Mouse (Mus musculus): Measurements from ENCODE around the gene Disp1. TPM values are rescaled to one million over a fixed set of nuclear protein-coding genes. Genes with fewer than 3 reads are reported as not detected.

Disp1 gene
- polyA plus RNA-seq, 1 experiment from 2014 or later, result 4.5 TPM

DNA sequence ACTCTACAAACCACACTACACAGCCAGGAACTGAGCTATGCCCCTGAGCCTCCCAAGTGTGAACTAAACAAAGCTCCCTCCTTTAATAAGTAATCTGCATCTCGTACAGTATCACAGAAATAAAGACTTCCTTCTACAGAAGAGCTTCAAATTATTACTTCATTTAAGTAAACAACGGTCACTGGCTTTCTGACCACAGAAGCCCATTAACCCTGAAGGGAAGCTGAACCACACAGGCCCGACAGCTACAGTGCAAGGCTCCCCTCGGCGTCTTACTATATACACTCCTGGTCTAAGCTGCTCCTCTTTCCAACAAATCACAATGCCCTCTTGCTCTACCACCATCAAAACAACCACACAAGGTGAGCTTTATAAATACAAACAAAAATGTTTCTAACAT is 50.2 kb downstream of the Disp1 start:
- H3K27ac ChIP-seq (ENCODE audit: low read depth, low read length), result no peak overlapping the region
- no peaks in the 10 kb centered on the region for H3K9me3 ChIP-seq (ENCODE audit: control insufficient read depth)
- no peak overlapping the region for H3K4me3 ChIP-seq (ENCODE audit: low read depth, low read length)
- no peaks in the 10 kb centered on the region for H3K4me1 ChIP-seq (replicated peaks; ENCODE audit: control insufficient read depth, insufficient read depth, low read length)
- H3K27me3 ChIP-seq (replicated peaks; ENCODE audit: control insufficient read depth, insufficient read depth, low read length), result no peaks in the 10 kb centered on the region
- H3K36me3 ChIP-seq (ENCODE audit: control insufficient read depth, insufficient read depth), result no peaks in the 10 kb centered on the region
- ATAC-seq, result no peak
- WGBS, result 61% methylated on average over 5 of the region's 5 CpGs
- TF ChIP-seq CTCF (IDR thresholded peaks at IDR 0.05; ENCODE audit: low read depth), result no peak
- no peak overlapping the region; the same call in 1 of the 2 replicates for H3K9ac ChIP-seq (ENCODE audit: low read depth, low read length)
- H3K4me2 ChIP-seq (replicated peaks; ENCODE audit: low read depth), result no peak overlapping the region

DNA sequence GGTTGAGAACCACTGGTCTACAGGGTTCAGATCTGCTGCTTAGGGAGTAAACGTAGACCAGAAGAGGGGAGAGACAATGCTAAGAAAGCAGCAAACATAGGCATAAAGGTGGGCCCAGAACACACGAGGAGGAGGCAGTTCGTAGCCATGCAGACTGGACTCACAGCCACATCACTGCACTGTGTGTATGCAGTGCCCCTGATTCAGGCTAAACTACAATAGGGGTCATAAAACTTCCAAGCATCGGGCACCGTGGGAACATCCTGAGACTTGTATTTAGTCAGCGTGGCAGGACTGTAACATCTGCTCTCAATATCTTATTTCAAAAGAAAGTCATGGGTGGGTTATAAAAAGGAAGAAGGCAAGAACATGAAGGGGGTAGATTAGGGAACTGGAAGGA is 52.9 kb downstream of the Disp1 start:
- Histone ChIP-seq H3K4me2 (replicated peaks; ENCODE audit: low read depth) (no peak overlapping the region), H3K27ac (ENCODE audit: low read depth, low read length) (no peak overlapping the region), H3K27me3 (replicated peaks; ENCODE audit: control insufficient read depth, insufficient read depth, low read length) (no peaks in the 10 kb centered on the region), H3K9ac (ENCODE audit: low read depth, low read length) (no peak overlapping the region), H3K9me3 (ENCODE audit: control insufficient read depth) (no peaks in the 10 kb centered on the region), H3K36me3 (ENCODE audit: control insufficient read depth, insufficient read depth) (no peaks in the 10 kb centered on the region), H3K4me1 (replicated peaks; ENCODE audit: control insufficient read depth, insufficient read depth, low read length) (no peaks in the 10 kb centered on the region), H3K4me3 (ENCODE audit: low read depth, low read length) (no peak overlapping the region)
- TF ChIP-seq CTCF (IDR thresholded peaks at IDR 0.05; ENCODE audit: low read depth), result no peak
- WGBS, result 57% methylated on average over 6 of the region's 6 CpGs
- no peak for ATAC-seq

DNA sequence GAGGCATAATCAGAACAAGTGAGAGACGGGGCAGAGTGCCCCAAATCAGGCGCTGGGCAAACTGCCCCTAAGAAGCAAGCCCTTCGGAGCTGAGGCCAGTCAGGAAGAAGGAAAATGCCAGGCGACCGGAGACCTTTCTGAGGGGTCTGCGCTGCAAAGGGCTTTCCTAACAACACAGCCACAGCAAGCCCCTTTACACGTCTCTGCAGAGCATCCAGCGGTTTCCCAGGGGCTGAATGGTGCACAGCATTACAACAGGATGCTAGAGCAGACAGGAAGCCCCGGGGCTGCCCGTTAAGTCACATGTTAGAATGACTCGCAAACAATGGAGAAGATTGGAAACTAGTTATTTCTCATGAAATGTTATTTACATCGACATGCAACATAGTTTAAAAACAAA is 53.5 kb downstream of the Disp1 start:
- no peaks in the 10 kb centered on the region for H3K9me3 ChIP-seq (ENCODE audit: control insufficient read depth)
- H3K9ac ChIP-seq (ENCODE audit: low read depth, low read length), result no peak overlapping the region
- 84% methylated on average over 12 of the region's 12 CpGs for WGBS
- no peaks in the 10 kb centered on the region for H3K27me3 ChIP-seq (replicated peaks; ENCODE audit: control insufficient read depth, insufficient read depth, low read length)
- no peaks in the 10 kb centered on the region for H3K4me1 ChIP-seq (replicated peaks; ENCODE audit: control insufficient read depth, insufficient read depth, low read length)
- TF ChIP-seq CTCF (IDR thresholded peaks at IDR 0.05; ENCODE audit: low read depth), result no peak
- H3K4me2 ChIP-seq (replicated peaks; ENCODE audit: low read depth), result no peak overlapping the region
- H3K4me3 ChIP-seq (ENCODE audit: low read depth, low read length), result no peak overlapping the region
- no peak for ATAC-seq
- no peaks in the 10 kb centered on the region for H3K36me3 ChIP-seq (ENCODE audit: control insufficient read depth, insufficient read depth)
- H3K27ac ChIP-seq (ENCODE audit: low read depth, low read length), result no peak overlapping the region

DNA sequence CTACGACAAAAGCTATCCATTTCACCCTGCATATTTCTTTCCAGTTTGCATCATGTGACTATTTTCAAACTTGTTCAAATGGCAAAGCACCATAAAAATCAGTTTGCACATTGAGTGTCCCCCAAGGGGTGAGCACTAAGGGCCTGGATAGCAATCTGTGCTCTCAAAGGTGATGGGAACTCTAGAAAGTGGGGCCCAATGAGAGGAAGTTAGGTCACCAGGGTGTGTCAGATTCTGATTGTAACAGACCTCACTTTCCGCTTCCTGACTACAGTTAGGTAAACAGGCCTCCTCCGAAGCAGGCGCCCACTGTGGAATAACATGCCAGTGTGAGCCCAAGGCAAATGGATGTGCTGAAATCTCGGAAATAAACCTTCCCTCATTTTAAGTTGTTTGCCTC is 54.6 kb downstream of the Disp1 start:
- Histone ChIP-seq H3K27ac (ENCODE audit: low read depth, low read length) (no peak overlapping the region), H3K9me3 (ENCODE audit: control insufficient read depth) (no peaks in the 10 kb centered on the region), H3K27me3 (replicated peaks; ENCODE audit: control insufficient read depth, insufficient read depth, low read length) (no peaks in the 10 kb centered on the region), H3K4me3 (ENCODE audit: low read depth, low read length) (no peak overlapping the region), H3K9ac (ENCODE audit: low read depth, low read length) (no peak overlapping the region), H3K36me3 (ENCODE audit: control insufficient read depth, insufficient read depth) (no peaks in the 10 kb centered on the region), H3K4me2 (replicated peaks; ENCODE audit: low read depth) (no peak overlapping the region), H3K4me1 (replicated peaks; ENCODE audit: control insufficient read depth, insufficient read depth, low read length) (no peaks in the 10 kb centered on the region)
- WGBS, result 90% methylated on average over 5 of the region's 5 CpGs
- ATAC-seq, result no peak
- TF ChIP-seq CTCF (IDR thresholded peaks at IDR 0.05; ENCODE audit: low read depth), result no peak

DNA sequence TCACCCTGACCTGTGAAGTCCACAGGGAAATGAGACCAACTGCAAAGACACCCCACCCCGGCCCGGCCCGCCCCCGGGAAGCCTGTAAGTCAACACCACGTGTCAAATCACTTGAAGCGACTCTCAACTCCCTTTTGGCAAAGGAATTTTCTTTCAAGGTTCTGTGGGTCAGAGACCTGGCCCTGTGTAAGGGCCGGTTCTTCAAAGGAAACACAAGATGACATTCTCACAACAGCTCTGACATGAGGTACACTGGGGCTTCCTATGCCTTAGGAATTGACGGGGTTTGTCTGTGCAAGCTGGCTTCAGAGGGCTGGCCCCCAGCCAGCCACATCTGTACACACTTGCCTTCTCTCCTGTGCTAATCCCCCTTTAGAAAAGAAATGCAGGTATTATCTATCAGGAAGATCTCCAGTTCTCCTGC is 56.7 kb downstream of the Disp1 start:
- Histone ChIP-seq H3K4me2 (replicated peaks; ENCODE audit: low read depth) (no peak overlapping the region), H3K9me3 (ENCODE audit: control insufficient read depth) (no peaks in the 10 kb centered on the region), H3K36me3 (ENCODE audit: control insufficient read depth, insufficient read depth) (no peaks in the 10 kb centered on the region), H3K9ac (ENCODE audit: low read depth, low read length) (no peak overlapping the region), H3K4me3 (ENCODE audit: low read depth, low read length) (no peak overlapping the region), H3K4me1 (replicated peaks; ENCODE audit: control insufficient read depth, insufficient read depth, low read length) (no peaks in the 10 kb centered on the region), H3K27me3 (replicated peaks; ENCODE audit: control insufficient read depth, insufficient read depth, low read length) (no peaks in the 10 kb centered on the region), H3K27ac (ENCODE audit: low read depth, low read length) (no peak overlapping the region)
- ATAC-seq, result no peak
- no peak for TF ChIP-seq CTCF (IDR thresholded peaks at IDR 0.05; ENCODE audit: low read depth)
- 41% methylated on average over 8 of the region's 8 CpGs for WGBS

DNA sequence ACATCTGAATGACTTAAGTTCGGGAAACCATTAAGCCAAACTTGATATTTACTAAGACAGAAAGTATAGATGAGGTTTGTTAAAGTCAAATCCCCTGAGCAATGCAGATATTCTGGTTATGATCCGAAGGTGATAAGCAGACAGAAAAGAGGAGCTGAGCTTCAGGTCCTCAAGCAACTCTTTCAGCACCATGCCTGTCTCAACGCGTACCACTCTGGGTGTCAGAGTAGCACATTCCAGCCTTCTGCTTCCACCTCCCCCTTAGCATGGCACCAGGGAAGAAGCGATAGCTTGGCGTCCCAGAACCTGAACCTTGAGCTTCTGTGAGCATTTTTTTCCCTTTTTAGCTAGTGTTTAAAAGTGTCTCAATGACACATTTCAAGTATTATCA is 57.1 kb downstream of the Disp1 start:
- Histone ChIP-seq H3K9ac (ENCODE audit: low read depth, low read length) (no peak overlapping the region), H3K4me2 (replicated peaks; ENCODE audit: low read depth) (no peak overlapping the region), H3K9me3 (ENCODE audit: control insufficient read depth) (no peaks in the 10 kb centered on the region), H3K36me3 (ENCODE audit: control insufficient read depth, insufficient read depth) (no peaks in the 10 kb centered on the region), H3K27me3 (replicated peaks; ENCODE audit: control insufficient read depth, insufficient read depth, low read length) (no peaks in the 10 kb centered on the region), H3K4me3 (ENCODE audit: low read depth, low read length) (no peak overlapping the region), H3K27ac (ENCODE audit: low read depth, low read length) (no peak overlapping the region), H3K4me1 (replicated peaks; ENCODE audit: control insufficient read depth, insufficient read depth, low read length) (no peaks in the 10 kb centered on the region)
- WGBS, result 81% methylated on average over 6 of the region's 6 CpGs
- no peak for TF ChIP-seq CTCF (IDR thresholded peaks at IDR 0.05; ENCODE audit: low read depth)
- no peak for ATAC-seq

DNA sequence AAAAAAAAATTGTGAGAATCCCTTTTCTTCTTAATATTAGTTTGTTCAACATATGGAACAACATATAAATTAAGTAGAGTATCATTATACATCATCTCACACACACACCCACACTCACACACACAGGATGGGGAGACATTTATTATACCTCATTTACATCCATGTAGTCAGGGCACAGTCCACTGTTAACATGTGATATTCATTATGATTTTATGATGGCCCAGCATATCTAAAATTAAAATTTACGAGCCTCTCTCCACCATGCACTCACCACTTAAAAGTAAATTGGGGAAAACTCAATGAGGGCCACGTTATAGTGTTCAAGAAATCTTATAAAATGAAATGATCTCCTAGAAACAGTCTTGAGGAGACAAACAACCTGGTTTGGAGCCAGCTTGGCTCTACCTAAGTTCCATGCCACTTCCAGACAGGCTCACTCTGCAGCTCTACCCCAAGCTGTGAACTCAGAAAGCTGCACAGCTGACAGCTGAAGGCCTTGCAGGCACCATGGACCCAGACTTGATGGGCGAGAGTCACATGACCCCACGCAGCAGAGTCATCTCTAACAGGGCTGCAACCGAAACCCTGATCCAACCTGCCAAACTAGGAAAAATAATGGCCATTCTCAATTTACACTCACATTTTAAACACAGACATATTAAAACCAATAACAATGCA is 57.7 kb downstream of the Disp1 start:
- no peaks in the 10 kb centered on the region for H3K27me3 ChIP-seq (replicated peaks; ENCODE audit: control insufficient read depth, insufficient read depth, low read length)
- H3K4me1 ChIP-seq (replicated peaks; ENCODE audit: control insufficient read depth, insufficient read depth, low read length), result no peaks in the 10 kb centered on the region
- H3K27ac ChIP-seq (ENCODE audit: low read depth, low read length), result no peak overlapping the region
- no peak overlapping the region for H3K4me3 ChIP-seq (ENCODE audit: low read depth, low read length)
- no peak for TF ChIP-seq CTCF (IDR thresholded peaks at IDR 0.05; ENCODE audit: low read depth)
- no peak overlapping the region for H3K9ac ChIP-seq (ENCODE audit: low read depth, low read length)
- no peak for ATAC-seq
- no peak overlapping the region for H3K4me2 ChIP-seq (replicated peaks; ENCODE audit: low read depth)
- H3K9me3 ChIP-seq (ENCODE audit: control insufficient read depth), result no peaks in the 10 kb centered on the region
- no peaks in the 10 kb centered on the region for H3K36me3 ChIP-seq (ENCODE audit: control insufficient read depth, insufficient read depth)
- 75% methylated on average over 5 of the region's 5 CpGs for WGBS
